Mouse (Mus musculus): ENCODE data around the gene Eef1a1. TPM values are rescaled to one million over a fixed set of nuclear protein-coding genes. Genes with fewer than 3 reads are reported as not detected.
"Not testable (repeated sequence)": the region's sequence is repeated elsewhere in the genome, so short reads cannot be mapped to it uniquely, and the experiment has no call there.

Gene Eef1a1
- total and polyA plus RNA-seq, 3 experiments, result 901 to 1,045 (median 970) TPM

GRCm38 (mm10) chr9:78525451-78526135, 36.6 kb upstream of the Eef1a1 start:
- H3K9ac ChIP-seq (ENCODE audit: low read depth, low read length), result no peak overlapping the region
- H3K4me3 ChIP-seq, result no peak overlapping the region
- H3K36me3 ChIP-seq (ENCODE audit: control insufficient read depth, insufficient read depth, low read length), result no peaks in the 10 kb centered on the region
- TF ChIP-seq POLR2A (IDR thresholded peaks at IDR 0.05; ENCODE audit: insufficient read depth, low read depth, low read length) (no peak), CTCF (IDR thresholded peaks at IDR 0.05) (no peak), EP300 (IDR thresholded peaks at IDR 0.05; ENCODE audit: insufficient read depth, low read depth, low read length) (no peak)
- no peak overlapping the region for H3K27ac ChIP-seq
- H3K27me3 ChIP-seq (ENCODE audit: control insufficient read depth, insufficient read depth, low read length), result 0 out of 2 replicates have a peak, but pooled peaks cover 1% of the 10 kb centered on the region
- no peak for DNase-seq
- no peaks in the 10 kb centered on the region for H3K79me2 ChIP-seq (replicated peaks; ENCODE audit: control insufficient read depth, insufficient read depth, low read length)
- peaks cover 2% of the 10 kb centered on the region for H3K4me1 ChIP-seq (ENCODE audit: control insufficient read depth, insufficient read depth, low read length)
- intact Hi-C loops (cut with DNase I), result loop anchor here (2.0 kb wide), 2 partner anchors 45 to 77 kb away; partner anchors contain the start of genes Gm17324 and Mto1
- WGBS, result 93% methylated on average over 17 of the region's 17 CpGs

- DNase-seq, result peak; percentile 26 to 34
- TF ChIP-seq POLR2A (IDR thresholded peaks at IDR 0.05; ENCODE audit: insufficient read depth, low read depth, low read length) (no peak), CTCF (IDR thresholded peaks at IDR 0.05) (peak; percentile 62)
- Histone ChIP-seq H3K4me3 (peak overlapping the region; percentile 44), H3K36me3 (ENCODE audit: control insufficient read depth, insufficient read depth, low read length) (no peaks in the 10 kb centered on the region), H3K27ac (no peak overlapping the region), H3K79me2 (replicated peaks; ENCODE audit: control insufficient read depth, insufficient read depth, low read length) (no peaks in the 10 kb centered on the region), H3K9ac (ENCODE audit: low read depth, low read length) (peak overlapping the region; percentile 46; the same call in 1 of the 2 replicates), H3K4me1 (ENCODE audit: control insufficient read depth, insufficient read depth, low read length) (no peaks in the 10 kb centered on the region), H3K27me3 (ENCODE audit: control insufficient read depth, insufficient read depth, low read length) (0 out of 2 replicates have a peak, but pooled peaks cover 1% of the 10 kb centered on the region)
- intact Hi-C loops (cut with DNase I), result no loop called here
- WGBS, result 31% methylated on average over 14 of the region's 14 CpGs
These were observed 32.7 kb upstream of the Eef1a1 start for GRCm38 (mm10) chr9:78521689-78522088.

- Histone ChIP-seq H3K36me3 (ENCODE audit: control insufficient read depth, insufficient read depth, low read length) (no peaks in the 10 kb centered on the region), H3K27ac (no peak overlapping the region), H3K27me3 (ENCODE audit: control insufficient read depth, insufficient read depth, low read length) (0 out of 2 replicates have a peak, but pooled peaks cover 1% of the 10 kb centered on the region), H3K79me2 (replicated peaks; ENCODE audit: control insufficient read depth, insufficient read depth, low read length) (no peaks in the 10 kb centered on the region), H3K4me3 (peak overlapping the region; percentile 44), H3K9ac (ENCODE audit: low read depth, low read length) (no peak overlapping the region), H3K4me1 (ENCODE audit: control insufficient read depth, insufficient read depth, low read length) (no peaks in the 10 kb centered on the region)
- TF ChIP-seq CTCF (IDR thresholded peaks at IDR 0.05) (no peak), EP300 (IDR thresholded peaks at IDR 0.05; ENCODE audit: insufficient read depth, low read depth, low read length) (no peak), POLR2A (IDR thresholded peaks at IDR 0.05; ENCODE audit: insufficient read depth, low read depth, low read length) (no peak)
- peak; percentile 49 to 59 for DNase-seq
- intact Hi-C loops (cut with DNase I), result no loop called here
- WGBS, result 5% methylated on average over 40 of the region's 40 CpGs
These were observed 32.0 kb upstream of the Eef1a1 start for GRCm38 (mm10) chr9:78520780-78521601.

GRCm38 (mm10) chr9:78520127-78520779, 31.3 kb upstream of the Eef1a1 start:
- H3K36me3 ChIP-seq (ENCODE audit: control insufficient read depth, insufficient read depth, low read length), result no peaks in the 10 kb centered on the region
- TF ChIP-seq CTCF (IDR thresholded peaks at IDR 0.05), result no peak
- no peak for TF ChIP-seq POLR2A (IDR thresholded peaks at IDR 0.05; ENCODE audit: insufficient read depth, low read depth, low read length)
- TF ChIP-seq EP300 (IDR thresholded peaks at IDR 0.05; ENCODE audit: insufficient read depth, low read depth, low read length), result no peak
- no peak overlapping the region for H3K27ac ChIP-seq
- no peak overlapping the region for H3K9ac ChIP-seq (ENCODE audit: low read depth, low read length)
- H3K4me1 ChIP-seq (ENCODE audit: control insufficient read depth, insufficient read depth, low read length), result no peaks in the 10 kb centered on the region
- H3K27me3 ChIP-seq (ENCODE audit: control insufficient read depth, insufficient read depth, low read length), result no peaks in the 10 kb centered on the region
- DNase-seq, result no peak
- H3K79me2 ChIP-seq (replicated peaks; ENCODE audit: control insufficient read depth, insufficient read depth, low read length), result no peaks in the 10 kb centered on the region
- peak overlapping the region; percentile 44 for H3K4me3 ChIP-seq
- intact Hi-C loops (cut with DNase I), result no loop called here
- WGBS, result 21% methylated on average over 15 of the region's 15 CpGs

GRCm38 (mm10) chr9:78517237-78517636, 28.3 kb upstream of the Eef1a1 start:
- H3K27me3 ChIP-seq (ENCODE audit: control insufficient read depth, insufficient read depth, low read length); H3K36me3 ChIP-seq (ENCODE audit: control insufficient read depth, insufficient read depth, low read length); H3K4me1 ChIP-seq (ENCODE audit: control insufficient read depth, insufficient read depth, low read length); H3K4me3 ChIP-seq; H3K79me2 ChIP-seq (replicated peaks; ENCODE audit: control insufficient read depth, insufficient read depth, low read length); H3K27ac ChIP-seq; intact Hi-C loops (cut with DNase I); DNase-seq; H3K9ac ChIP-seq (ENCODE audit: low read depth, low read length): not testable (repeated sequence)
- WGBS, result 87% methylated on average over 3 of the region's 3 CpGs
